Mouse (Mus musculus) heart, embryonic 15.5 days (tissue): ENCODE data around the gene Scnn1b. TPM values are rescaled to one million over a fixed set of nuclear protein-coding genes. Genes with fewer than 3 reads are reported as not detected.

Experiments
- ATAC-seq: fragments of 200-750 bp; cut with Nextera tagmentation; replicated peaks from 2 replicates; pipeline ENCODE4 v1.8.0; 2017; ENCODE audit warnings: low read depth, moderate TSS enrichment; ENCODE audit not compliant: insufficient number of reproducible peaks, insufficient read depth, low FRiP score
- H3K27ac ChIP-seq: fragments of 300-500 bp; sonication (generic); 2 replicates; pipeline ENCODE4 v1.5.1; 2015; ENCODE audit warnings: mild to moderate bottlenecking, inconsistent platforms
- H3K27me3 ChIP-seq: fragments of 300-500 bp; sonication (generic); 2 replicates; pipeline ENCODE4 v1.6.1; 2015; ENCODE audit warnings: inconsistent platforms
- H3K36me3 ChIP-seq: fragments of 300-500 bp; sonication (generic); 2 replicates; pipeline ENCODE4 v1.6.1; 2015; ENCODE audit warnings: mild to moderate bottlenecking, inconsistent platforms
- H3K4me1 ChIP-seq: fragments of 300-500 bp; sonication (generic); replicated peaks from 2 replicates; pipeline ENCODE4 v1.6.1; 2015; ENCODE audit warnings: inconsistent platforms
- H3K4me2 ChIP-seq: fragments of 300-500 bp; sonication (generic); 2 replicates; pipeline ENCODE4 v1.6.1; 2015; ENCODE audit warnings: inconsistent platforms, mild to moderate bottlenecking, moderate library complexity
- H3K4me3 ChIP-seq: fragments of 300-500 bp; sonication (generic); 2 replicates; pipeline ENCODE4 v1.5.1; 2015; ENCODE audit warnings: mild to moderate bottlenecking, inconsistent platforms
- H3K9ac ChIP-seq: fragments of 300-500 bp; sonication (generic); 2 replicates; pipeline ENCODE4 v1.6.1; 2015; ENCODE audit warnings: mild to moderate bottlenecking, inconsistent platforms
- H3K9me3 ChIP-seq: fragments of 300-500 bp; sonication (generic); replicated peaks from 2 replicates; pipeline ENCODE4 v1.6.1; 2016; ENCODE audit warnings: inconsistent platforms
- WGBS: fragments of 180-500 bp; shearing (Covaris S2); methylation state at CpG from one replicate; pipeline ENCODE4 v1.1.7; 2015; ENCODE audit warnings: mixed read lengths; 5-methylcytosine and 5-hydroxymethylcytosine counted together
- polyA plus RNA-seq: library from polyadenylated mRNA; unstranded; fragments of >200 nt; fragmentation: Nextera tagmentation; extraction: Ambion mirVana; gene quantifications from 2 replicates; pipeline ENCODE4 v1.2.1, GENCODE M21; 2015

Scnn1b gene
- polyA plus RNA-seq, 1 experiment from 2014 or later = 0.28 TPM

DNA sequence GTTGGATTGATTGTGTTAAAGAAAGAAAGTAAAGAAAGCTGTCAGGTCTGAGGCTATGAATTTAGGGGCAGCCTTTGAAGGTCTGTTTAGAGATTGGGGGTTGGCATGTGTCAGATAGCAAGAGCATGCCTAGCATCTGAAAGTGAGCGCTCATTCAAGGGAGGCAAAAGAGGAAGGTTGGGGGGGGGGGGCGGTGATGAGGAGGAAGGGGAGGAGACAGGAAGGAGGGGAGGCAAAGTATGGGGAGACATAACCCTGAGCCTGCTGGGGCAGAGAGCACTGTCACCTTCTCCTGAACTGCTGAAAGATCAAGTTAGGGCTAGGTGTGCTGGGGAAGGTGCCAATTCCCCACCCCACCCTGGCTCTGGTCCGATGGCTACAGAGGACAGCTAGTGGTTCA is 6.8 kb downstream of the Scnn1b start:
- Histone ChIP-seq H3K4me2 (no peak overlapping the region), H3K36me3 (no peaks in the 10 kb centered on the region), H3K27ac (no peak overlapping the region), H3K9me3 (no peaks in the 10 kb centered on the region), H3K4me1 (no peaks in the 10 kb centered on the region), H3K4me3 (no peak overlapping the region), H3K9ac (no peak overlapping the region), H3K27me3 (no peaks in the 10 kb centered on the region)
- WGBS = 59% methylated on average over 2 of the region's 3 CpGs
- no peak for ATAC-seq

DNA sequence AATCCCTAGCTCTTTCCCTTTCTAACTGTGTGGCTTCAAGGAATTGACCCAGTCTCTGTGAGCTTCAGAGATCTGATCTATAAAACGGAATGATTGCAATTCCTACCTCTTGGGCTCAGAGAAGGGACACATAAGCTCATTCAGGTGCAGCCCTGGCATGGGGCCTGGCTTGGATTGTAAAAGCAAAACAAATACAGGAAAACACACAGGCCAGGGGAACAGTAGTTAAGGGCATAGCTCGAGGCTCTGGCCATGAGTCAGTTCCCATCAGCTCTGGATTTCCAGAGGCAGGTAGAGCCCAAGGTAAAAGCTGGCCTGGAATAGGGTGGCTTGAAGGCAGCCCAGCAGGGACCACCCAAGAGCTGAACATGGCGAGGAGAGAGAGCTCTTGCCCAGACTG is 9.2 kb downstream of the Scnn1b start:
- Histone ChIP-seq H3K4me1 (no peaks in the 10 kb centered on the region), H3K9ac (no peak overlapping the region), H3K9me3 (no peaks in the 10 kb centered on the region), H3K4me2 (no peak overlapping the region), H3K4me3 (no peak overlapping the region), H3K36me3 (no peaks in the 10 kb centered on the region), H3K27me3 (no peaks in the 10 kb centered on the region), H3K27ac (no peak overlapping the region)
- WGBS = 37% methylated on average over 3 of the region's 3 CpGs
- no peak for ATAC-seq

DNA sequence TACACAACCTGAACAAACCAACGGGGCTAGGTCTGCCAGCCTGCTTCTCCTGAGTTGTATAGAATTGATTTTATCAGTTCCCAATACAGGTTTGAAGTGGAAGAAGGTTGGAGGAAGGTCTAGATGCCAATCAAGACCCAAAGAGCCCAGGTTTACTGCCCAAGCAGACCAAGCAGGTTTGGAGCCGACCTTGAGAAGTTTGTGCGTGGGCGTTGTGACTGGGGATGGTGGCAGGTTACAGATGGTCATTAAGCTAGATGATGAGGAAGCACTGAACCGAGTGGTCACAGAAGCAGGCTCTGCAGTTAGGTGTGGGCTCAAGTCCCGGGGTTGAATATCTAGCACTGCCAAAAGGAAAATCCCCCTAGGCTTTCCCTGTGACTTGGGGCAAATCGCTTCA is 9.9 kb downstream of the Scnn1b start:
- H3K9me3 ChIP-seq = no peaks in the 10 kb centered on the region
- H3K27ac ChIP-seq = no peak overlapping the region
- H3K4me2 ChIP-seq = no peak overlapping the region
- no peaks in the 10 kb centered on the region for H3K27me3 ChIP-seq
- ATAC-seq = no peak
- no peak overlapping the region for H3K4me3 ChIP-seq
- H3K4me1 ChIP-seq = no peaks in the 10 kb centered on the region
- no peaks in the 10 kb centered on the region for H3K36me3 ChIP-seq
- H3K9ac ChIP-seq = no peak overlapping the region
- WGBS = 78% methylated on average over 7 of the region's 7 CpGs

DNA sequence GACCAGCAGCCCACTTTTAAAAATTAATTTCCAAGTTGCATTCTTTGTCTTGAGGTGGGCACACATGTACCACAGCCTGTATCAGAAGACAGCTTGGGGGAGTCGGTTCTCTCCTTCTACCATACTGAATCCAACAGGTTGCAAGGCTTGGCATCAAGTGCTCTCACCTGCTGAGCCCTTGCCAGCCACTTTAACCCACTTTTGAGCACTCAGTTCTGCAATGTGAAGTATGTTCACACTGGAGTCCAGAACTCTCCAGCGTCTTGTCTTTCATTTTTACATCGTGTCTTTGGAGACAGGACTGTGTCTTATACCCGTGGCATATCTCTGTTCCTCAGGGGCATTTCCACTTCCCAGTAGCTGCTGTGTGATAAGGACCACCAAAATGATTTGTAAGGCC is 15.4 kb downstream of the Scnn1b start:
- Histone ChIP-seq H3K4me1 (no peaks in the 10 kb centered on the region), H3K4me2 (no peak overlapping the region), H3K27me3 (no peaks in the 10 kb centered on the region), H3K27ac (no peak overlapping the region), H3K4me3 (no peak overlapping the region), H3K9ac (no peak overlapping the region), H3K9me3 (no peaks in the 10 kb centered on the region), H3K36me3 (no peaks in the 10 kb centered on the region)
- no peak for ATAC-seq
- 66% methylated on average over 4 of the region's 4 CpGs for WGBS

DNA sequence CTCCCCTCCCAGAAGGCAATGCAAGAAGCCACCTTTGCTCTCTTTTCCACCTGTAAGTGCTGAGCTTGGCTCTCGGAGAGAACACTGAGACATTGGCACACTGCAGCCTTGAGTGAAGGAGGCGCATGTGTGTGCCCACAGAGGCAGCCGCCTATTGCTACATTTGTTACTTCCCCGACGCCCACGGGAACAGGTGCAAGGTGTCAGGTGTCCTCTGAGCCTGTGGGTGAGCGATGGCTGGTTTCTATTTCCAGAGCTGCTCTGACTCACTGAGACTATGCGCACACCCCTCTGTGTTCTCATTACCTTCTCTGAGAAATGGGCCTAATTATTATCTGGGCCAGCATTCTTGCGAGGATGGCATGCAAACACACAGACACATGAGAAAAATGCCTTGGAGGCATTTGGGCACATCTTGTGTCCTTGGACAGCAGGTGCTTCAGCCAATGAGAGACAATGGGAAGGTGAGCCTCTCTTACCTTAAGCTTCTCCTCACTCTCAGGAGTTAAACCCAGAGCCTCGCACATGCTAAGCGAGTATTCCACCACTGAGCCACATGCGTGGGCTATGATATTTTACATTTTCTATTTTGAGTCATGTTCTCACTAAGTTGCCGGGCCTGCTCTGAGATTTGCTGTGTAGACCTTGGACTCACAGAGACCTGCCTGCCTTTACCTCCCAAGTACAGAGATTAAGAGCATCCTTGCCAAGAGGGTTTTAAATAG is 26.0 kb downstream of the Scnn1b start:
- WGBS = 86% methylated on average over 13 of the region's 13 CpGs
- no peak for ATAC-seq
- Histone ChIP-seq H3K4me1 (no peaks in the 10 kb centered on the region), H3K9ac (no peak overlapping the region), H3K27me3 (no peaks in the 10 kb centered on the region), H3K27ac (no peak overlapping the region), H3K36me3 (no peaks in the 10 kb centered on the region), H3K4me2 (no peak overlapping the region), H3K9me3 (no peaks in the 10 kb centered on the region), H3K4me3 (no peak overlapping the region)

DNA sequence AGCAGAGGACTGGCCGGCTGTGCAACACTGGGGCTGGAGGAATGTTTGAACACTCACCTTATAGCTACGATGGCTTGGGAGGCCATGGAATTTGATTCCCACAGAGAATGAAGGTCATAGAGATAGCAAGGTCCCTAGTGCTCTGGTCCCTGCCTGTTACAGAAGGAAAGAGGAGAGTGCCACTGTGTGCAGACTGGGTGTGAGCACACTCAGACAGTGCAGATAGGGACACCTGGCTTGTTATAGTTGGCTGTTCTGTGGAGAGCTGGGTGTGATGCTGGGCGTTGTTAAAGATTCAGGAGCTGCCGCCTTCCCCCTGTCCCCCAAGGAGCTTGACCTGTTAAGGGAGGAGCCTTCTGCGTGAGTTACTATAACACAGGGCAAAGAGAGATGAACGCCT is 31.9 kb downstream of the Scnn1b start:
- WGBS = 43% methylated on average over 6 of the region's 6 CpGs
- ATAC-seq = no peak

DNA sequence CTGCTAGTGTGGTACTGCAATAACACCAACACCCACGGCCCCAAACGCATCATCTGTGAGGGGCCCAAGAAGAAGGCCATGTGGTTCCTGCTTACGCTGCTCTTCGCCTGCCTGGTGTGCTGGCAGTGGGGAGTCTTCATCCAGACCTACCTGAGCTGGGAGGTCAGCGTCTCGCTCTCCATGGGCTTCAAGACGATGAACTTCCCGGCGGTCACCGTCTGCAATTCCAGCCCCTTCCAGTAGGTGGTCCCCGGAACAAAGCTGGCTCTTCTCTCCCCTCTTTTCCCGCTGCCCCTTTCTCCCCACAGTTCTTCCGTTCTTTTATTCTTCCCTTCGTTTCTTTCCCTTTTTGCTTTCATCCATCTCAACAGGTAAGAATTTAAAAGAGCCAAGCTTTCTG is 34.5 kb downstream of the Scnn1b start:
- Histone ChIP-seq H3K4me1 (peaks cover 22% of the 10 kb centered on the region), H3K36me3 (no peaks in the 10 kb centered on the region), H3K27ac (no peak overlapping the region), H3K9me3 (no peaks in the 10 kb centered on the region), H3K4me2 (peak overlapping the region; percentile 31), H3K27me3 (peaks cover 8% of the 10 kb centered on the region), H3K4me3 (no peak overlapping the region), H3K9ac (no peak overlapping the region)
- WGBS = 7% methylated on average over 14 of the region's 14 CpGs
- no peak for ATAC-seq

More for the DNA sequence above, 31.9 kb downstream of the Scnn1b start:
- Histone ChIP-seq H3K9ac (no peak overlapping the region), H3K27ac (no peak overlapping the region), H3K36me3 (no peaks in the 10 kb centered on the region), H3K4me1 (peaks cover 5% of the 10 kb centered on the region; the same call in 1 of the 2 replicates), H3K9me3 (no peaks in the 10 kb centered on the region), H3K4me3 (no peak overlapping the region), H3K27me3 (peaks cover 8% of the 10 kb centered on the region), H3K4me2 (no peak overlapping the region)

DNA sequence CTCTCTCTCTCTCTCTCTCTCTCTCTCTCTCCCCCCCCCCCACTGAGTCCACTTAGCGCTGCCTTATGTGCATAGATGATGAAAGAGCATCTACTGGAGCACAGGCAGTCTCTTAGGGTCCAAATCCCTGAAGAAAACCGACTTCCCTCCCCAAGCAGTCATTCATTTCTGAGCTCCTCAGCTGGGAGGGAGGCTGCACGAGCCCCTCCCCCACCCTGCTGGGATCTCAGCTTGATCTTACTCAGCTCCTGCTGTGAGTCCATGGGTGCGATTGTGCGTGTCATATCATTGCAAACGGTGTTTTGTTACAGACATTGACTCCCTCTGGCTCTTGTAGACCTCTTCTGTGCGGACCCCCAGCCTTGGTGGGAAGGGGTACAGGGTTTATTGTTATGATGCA is 35.1 kb downstream of the Scnn1b start:
- Histone ChIP-seq H3K4me3 (no peak overlapping the region), H3K4me1 (peaks cover 22% of the 10 kb centered on the region), H3K4me2 (peak overlapping the region; percentile 31; the same call in 1 of the 2 replicates), H3K27me3 (peaks cover 8% of the 10 kb centered on the region), H3K27ac (no peak overlapping the region), H3K9ac (no peak overlapping the region), H3K9me3 (no peaks in the 10 kb centered on the region), H3K36me3 (no peaks in the 10 kb centered on the region)
- no peak for ATAC-seq
- WGBS = 14% methylated on average over 7 of the region's 7 CpGs

DNA sequence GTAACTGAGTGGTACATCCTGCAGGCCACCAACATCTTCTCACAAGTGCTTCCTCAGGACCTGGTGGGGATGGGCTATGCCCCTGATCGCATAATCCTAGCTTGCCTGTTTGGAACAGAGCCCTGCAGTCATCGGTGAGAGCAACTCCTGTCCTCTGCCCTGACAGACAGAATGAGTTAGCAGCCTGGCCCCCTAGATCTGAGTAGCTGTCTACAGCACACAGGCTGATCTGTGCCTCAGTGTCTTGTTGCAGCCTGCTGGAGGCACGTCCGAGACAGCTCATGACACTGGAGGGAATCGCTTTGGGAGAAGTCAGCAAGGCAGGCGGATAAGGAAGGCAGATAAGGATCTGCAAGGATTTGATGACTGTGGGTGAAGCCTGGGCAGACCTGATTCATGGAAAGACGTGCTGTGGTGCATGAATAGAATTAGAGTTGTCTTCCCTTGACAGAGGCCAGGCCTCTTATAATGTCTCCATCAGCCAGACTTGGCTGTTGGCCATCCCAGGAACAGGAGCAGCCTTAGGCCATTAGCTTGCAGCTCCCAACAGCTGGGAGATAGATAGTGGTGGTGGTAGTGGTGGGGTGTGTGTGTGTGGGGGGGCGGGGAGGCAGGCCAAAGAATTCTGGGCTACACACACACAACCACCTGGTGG is 38.0 kb downstream of the Scnn1b start:
- WGBS = 24% methylated on average over 8 of the region's 8 CpGs
- no peak overlapping the region for H3K9ac ChIP-seq
- H3K4me1 ChIP-seq = peaks cover 22% of the 10 kb centered on the region
- H3K27me3 ChIP-seq = peaks cover 6% of the 10 kb centered on the region
- H3K9me3 ChIP-seq = no peaks in the 10 kb centered on the region
- H3K4me2 ChIP-seq = peak overlapping the region; percentile 30; the same call in 1 of the 2 replicates
- no peaks in the 10 kb centered on the region for H3K36me3 ChIP-seq
- peak overlapping the region; percentile 73 for H3K27ac ChIP-seq
- no peak overlapping the region for H3K4me3 ChIP-seq
- ATAC-seq = peak; percentile 78

DNA sequence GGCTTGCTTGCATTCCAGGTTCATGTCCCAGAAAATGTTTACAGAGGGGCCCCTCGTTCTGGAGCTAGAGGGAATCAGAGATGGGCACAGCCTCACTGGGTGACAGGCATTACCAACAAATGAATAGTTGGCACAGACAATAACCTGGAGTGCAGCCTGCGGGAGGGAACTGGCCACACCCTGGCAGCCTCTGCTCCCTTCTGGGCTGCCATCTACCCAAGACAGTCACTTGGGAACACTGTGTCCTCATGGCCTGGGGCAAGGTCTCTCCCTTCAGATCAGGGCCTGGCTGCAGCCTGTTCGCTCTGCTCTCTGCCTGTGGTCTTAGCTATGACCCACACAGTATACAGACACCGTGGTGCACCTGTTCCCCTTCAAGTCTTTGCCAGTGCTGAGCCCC is 42.0 kb downstream of the Scnn1b start:
- ATAC-seq = no peak
- H3K36me3 ChIP-seq = no peaks in the 10 kb centered on the region
- WGBS = 63% methylated on average over 4 of the region's 4 CpGs

DNA sequence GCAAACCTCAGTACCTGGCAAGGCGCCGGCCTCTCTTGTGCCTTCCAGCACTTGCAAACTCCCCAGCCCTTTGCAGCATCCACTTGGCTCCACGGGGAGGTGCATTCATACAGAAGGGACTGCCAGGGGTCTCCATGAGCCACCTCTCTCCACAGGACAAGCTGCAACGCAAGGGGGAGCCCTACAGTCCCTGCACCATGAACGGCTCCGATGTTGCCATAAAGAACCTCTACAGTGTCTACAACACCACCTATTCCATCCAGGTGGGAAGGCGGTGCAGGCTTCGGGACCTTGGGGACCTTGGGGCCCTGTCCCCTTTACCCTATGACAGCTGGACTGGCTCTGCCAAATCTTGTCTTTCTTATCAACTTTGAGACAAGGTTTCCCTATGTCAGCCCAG is 47.4 kb downstream of the Scnn1b start:
- Histone ChIP-seq H3K9ac (no peak overlapping the region), H3K36me3 (no peaks in the 10 kb centered on the region), H3K4me2 (no peak overlapping the region), H3K4me1 (no peaks in the 10 kb centered on the region; the same call in 1 of the 2 replicates), H3K27ac (no peak overlapping the region), H3K27me3 (no peaks in the 10 kb centered on the region), H3K4me3 (no peak overlapping the region), H3K9me3 (no peaks in the 10 kb centered on the region)
- ATAC-seq = no peak
- WGBS = 64% methylated on average over 8 of the region's 8 CpGs

More for the DNA sequence above, 42.0 kb downstream of the Scnn1b start:
- H3K27me3 ChIP-seq = no peaks in the 10 kb centered on the region
- no peak overlapping the region for H3K4me3 ChIP-seq
- H3K4me2 ChIP-seq = no peak overlapping the region
- H3K27ac ChIP-seq = no peak overlapping the region
- H3K9me3 ChIP-seq = no peaks in the 10 kb centered on the region
- no peak overlapping the region for H3K9ac ChIP-seq
- peaks cover 20% of the 10 kb centered on the region for H3K4me1 ChIP-seq

DNA sequence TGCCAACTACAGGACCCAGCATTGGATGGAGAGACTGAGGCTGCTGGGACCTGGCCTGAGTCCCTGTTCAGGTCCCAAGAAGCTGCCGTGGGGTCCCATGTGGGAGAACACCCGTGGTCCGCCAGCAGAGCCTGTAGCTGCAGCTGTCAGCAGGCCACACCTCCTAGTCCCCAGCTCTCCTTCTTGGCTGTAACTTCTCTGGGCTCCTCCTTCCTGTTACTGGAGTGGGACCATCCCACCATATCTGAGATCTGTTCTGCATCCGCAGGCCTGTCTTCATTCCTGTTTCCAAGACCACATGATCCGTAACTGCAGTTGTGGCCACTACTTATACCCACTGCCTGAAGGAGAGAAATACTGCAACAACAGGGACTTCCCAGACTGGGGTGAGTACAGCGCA is 49.1 kb downstream of the Scnn1b start:
- Histone ChIP-seq H3K4me3 (no peak overlapping the region), H3K27ac (no peak overlapping the region), H3K4me1 (no peaks in the 10 kb centered on the region; the same call in 1 of the 2 replicates), H3K27me3 (no peaks in the 10 kb centered on the region), H3K9ac (no peak overlapping the region), H3K9me3 (no peaks in the 10 kb centered on the region), H3K4me2 (no peak overlapping the region), H3K36me3 (no peaks in the 10 kb centered on the region)
- WGBS = 47% methylated on average over 6 of the region's 6 CpGs
- no peak for ATAC-seq
